Comparison of ENCODE assay signal across 9 mouse cellular contexts in genomic region chr4:134851236-134851635, GRCm38 (mm10). TPM values are rescaled to one million over a fixed set of nuclear protein-coding genes. Genes with fewer than 3 reads are reported as not detected.
DNase-seq lines count a peak whose midpoint lies in the region; ATAC-seq and TF ChIP-seq lines count a peak whose summit lies in the region.
"Had no signal": no experiment of that assay in that cellular context is flagged by ENCODE, and none has a peak within 500 bp of the region (broad histone marks: within the 10 kb centered on the region; RNA-seq: fewer than 3 reads in every experiment).

No protein-coding gene starts in this region.

- no peak for DNase-seq in heart, adult 2 months
- DNase-seq in embryonic facial prominence, embryonic 11.5 days (ENCODE audit: low spot score), result no peak
- DNase-seq in hindbrain, postnatal 0 days (ENCODE audit: low spot score), result no peak
- DNase-seq in right cerebral cortex, adult 18-20 months, result no peak
- no peak for DNase-seq in spleen, postnatal 10 days (ENCODE audit: low spot score in 2 of 2)

- TF ChIP-seq POLR2A in heart, adult 2 months (IDR thresholded peaks at IDR 0.05; ENCODE audit: insufficient read depth, low read depth, low read length), result no peak

- no peaks in the 10 kb centered on the region for H3K9me3 ChIP-seq in heart, embryonic 16.5 days (replicated peaks; ENCODE audit: control insufficient read depth, low read length)
- H3K9me3 ChIP-seq in embryonic facial prominence, embryonic 11.5 days (replicated peaks; ENCODE audit: control insufficient read depth, low read length), result no peaks in the 10 kb centered on the region
- H3K9me3 ChIP-seq in hindbrain, postnatal 0 days (ENCODE audit: low read length), result no peaks in the 10 kb centered on the region
- H3K9me3 ChIP-seq in midbrain, embryonic 16.5 days (replicated peaks; ENCODE audit: control insufficient read depth, low read length, poor library complexity, severe bottlenecking), result no peaks in the 10 kb centered on the region

- H3K4me2 ChIP-seq in heart, embryonic 16.5 days (ENCODE audit: low read depth, low read length), result peak overlapping the region; percentile 94; the same call in 1 of the 2 replicates
- peak overlapping the region; percentile 83 for H3K4me2 ChIP-seq in embryonic facial prominence, embryonic 11.5 days (ENCODE audit: low read depth, low read length)
- H3K4me2 ChIP-seq in hindbrain, postnatal 0 days (ENCODE audit: low read depth, low read length), result peak overlapping the region; percentile 74
- H3K4me2 ChIP-seq in midbrain, embryonic 16.5 days (ENCODE audit: low read length), result peak overlapping the region; percentile 97

- no peak overlapping the region for H3K4me3 ChIP-seq in heart, embryonic 16.5 days (ENCODE audit: low read length)
- no peak overlapping the region; the same call in 1 of the 2 replicates for H3K4me3 ChIP-seq in heart, adult 2 months
- peak overlapping the region; percentile 99; the same call in 1 of the 2 replicates for H3K4me3 ChIP-seq in embryonic facial prominence, embryonic 11.5 days (ENCODE audit: low read depth, low read length)
- H3K4me3 ChIP-seq in hindbrain, postnatal 0 days (ENCODE audit: low read length), result peak overlapping the region; percentile 98
- peak overlapping the region; percentile 95 for H3K4me3 ChIP-seq in midbrain, embryonic 16.5 days (ENCODE audit: low read depth, low read length)

- intact Hi-C loops in heart, adult 2 months (cut with DNase I), result no loop called here

- no peak overlapping the region for H3K9ac ChIP-seq in heart, embryonic 16.5 days (ENCODE audit: low read length)
- H3K9ac ChIP-seq in heart, adult 2 months (ENCODE audit: low read depth, low read length), result no peak overlapping the region
- no peak overlapping the region; the same call in 1 of the 2 replicates for H3K9ac ChIP-seq in embryonic facial prominence, embryonic 11.5 days (replicated peaks; ENCODE audit: low read length)
- H3K9ac ChIP-seq in hindbrain, postnatal 0 days (replicated peaks; ENCODE audit: low read length), result peak overlapping the region; percentile 94; the same call in 1 of the 2 replicates
- H3K9ac ChIP-seq in midbrain, embryonic 16.5 days (ENCODE audit: low read depth, low read length), result 0 out of 2 replicates have a peak overlapping the region, but pooled peaks have one; percentile 99

- peaks cover 3% of the 10 kb centered on the region; the same call in 1 of the 2 replicates for H3K79me2 ChIP-seq in heart, adult 2 months (replicated peaks; ENCODE audit: control insufficient read depth, insufficient read depth, low read length)

- TF ChIP-seq EP300 in heart, adult 2 months (IDR thresholded peaks at IDR 0.05; ENCODE audit: insufficient read depth, low read depth, low read length), result no peak

- TF ChIP-seq CTCF in heart, adult 2 months (IDR thresholded peaks at IDR 0.05), result no peak
- no peak for TF ChIP-seq CTCF in hindbrain, postnatal 0 days (IDR thresholded peaks at IDR 0.05; ENCODE audit: low read depth)

- peaks cover 4% of the 10 kb centered on the region; the same call in 1 of the 2 replicates for H3K27me3 ChIP-seq in heart, embryonic 16.5 days (ENCODE audit: control insufficient read depth, insufficient read depth, low read length)
- no peaks in the 10 kb centered on the region for H3K27me3 ChIP-seq in heart, adult 2 months (ENCODE audit: control insufficient read depth, insufficient read depth, low read length)
- H3K27me3 ChIP-seq in embryonic facial prominence, embryonic 11.5 days (ENCODE audit: control insufficient read depth, insufficient read depth, low read length), result no peaks in the 10 kb centered on the region
- H3K27me3 ChIP-seq in hindbrain, postnatal 0 days (ENCODE audit: insufficient read depth, low read length), result no peaks in the 10 kb centered on the region
- H3K27me3 ChIP-seq in midbrain, embryonic 16.5 days (ENCODE audit: control insufficient read depth, insufficient read depth, low read depth, low read length), result peaks cover 3% of the 10 kb centered on the region

- ATAC-seq in heart, embryonic 16.5 days (replicated peaks; ENCODE audit: extremely low read depth, insufficient read depth, low FRiP score), result no peak
- no peak for ATAC-seq in embryonic facial prominence, embryonic 11.5 days (replicated peaks; ENCODE audit: insufficient number of reproducible peaks, low FRiP score, low TSS enrichment, low read depth)
- ATAC-seq in hindbrain, postnatal 0 days, result no peak
- no peak for ATAC-seq in midbrain, embryonic 16.5 days
- no peak for ATAC-seq in megakaryocyte, adult 5-6 weeks (ENCODE audit: poor library complexity, severe bottlenecking)

- peaks cover 23% of the 10 kb centered on the region for H3K4me1 ChIP-seq in heart, embryonic 16.5 days (ENCODE audit: control insufficient read depth, insufficient read depth, low read length)
- peaks cover 8% of the 10 kb centered on the region for H3K4me1 ChIP-seq in heart, adult 2 months (ENCODE audit: control insufficient read depth, insufficient read depth, low read length)
- no peaks in the 10 kb centered on the region for H3K4me1 ChIP-seq in embryonic facial prominence, embryonic 11.5 days (ENCODE audit: control insufficient read depth, insufficient read depth, low read length)
- peaks cover 18% of the 10 kb centered on the region for H3K4me1 ChIP-seq in hindbrain, postnatal 0 days (ENCODE audit: insufficient read depth, low read length)
- H3K4me1 ChIP-seq in midbrain, embryonic 16.5 days (ENCODE audit: control insufficient read depth, insufficient read depth, low read length), result peaks cover 36% of the 10 kb centered on the region

- H3K27ac ChIP-seq in heart, embryonic 16.5 days (ENCODE audit: low read length), result no peak overlapping the region
- no peak overlapping the region for H3K27ac ChIP-seq in heart, adult 2 months
- H3K27ac ChIP-seq in embryonic facial prominence, embryonic 11.5 days (replicated peaks; ENCODE audit: low read depth, low read length), result no peak overlapping the region
- H3K27ac ChIP-seq in hindbrain, postnatal 0 days, result no peak overlapping the region
- no peak overlapping the region for H3K27ac ChIP-seq in midbrain, embryonic 16.5 days (ENCODE audit: low read length)

- 87% methylated on average over 2 of the region's 2 CpGs for WGBS in heart, embryonic 16.5 days
- 58% methylated on average over 2 of the region's 2 CpGs for WGBS in heart, adult 2 months
- 65% methylated on average over 2 of the region's 2 CpGs for WGBS in embryonic facial prominence, embryonic 11.5 days
- WGBS in hindbrain, postnatal 0 days, result 37% methylated on average over 2 of the region's 2 CpGs
- 44% methylated on average over 2 of the region's 2 CpGs for WGBS in midbrain, embryonic 16.5 days

- H3K36me3 ChIP-seq in heart, embryonic 16.5 days (ENCODE audit: control insufficient read depth, insufficient read depth), result no peaks in the 10 kb centered on the region
- H3K36me3 ChIP-seq in heart, adult 2 months (ENCODE audit: control insufficient read depth, insufficient read depth, low read length), result peaks cover 11% of the 10 kb centered on the region
- no peaks in the 10 kb centered on the region for H3K36me3 ChIP-seq in embryonic facial prominence, embryonic 11.5 days (replicated peaks; ENCODE audit: control insufficient read depth, insufficient read depth, low read depth, low read length)
- H3K36me3 ChIP-seq in hindbrain, postnatal 0 days (ENCODE audit: insufficient read depth, low read length), result no peaks in the 10 kb centered on the region
- no peaks in the 10 kb centered on the region for H3K36me3 ChIP-seq in midbrain, embryonic 16.5 days (ENCODE audit: control insufficient read depth, insufficient read depth, low read length)

RNA-seq across cellular contexts. Expression of gene Maco1, which starts 1.9 kb away (rescaled TPM):
- polyA plus RNA-seq in heart, embryonic 16.5 days (2015; fragmentation: Nextera tagmentation; extraction: Ambion mirVana), result 23.1 and 25.3 TPM in 2 replicates
- 10 to 100 TPM; 16.9 to 23.4 TPM for total RNA-seq in heart, adult 2 months (2021)
- polyA plus RNA-seq in heart, adult 2 months (2012; rRNA removed), result 5.5 and 9.2 TPM in 2 replicates
- polyA plus RNA-seq in embryonic facial prominence, embryonic 11.5 days (2014; fragmentation: Nextera tagmentation; extraction: Ambion mirVana), result 47.0 and 47.8 TPM in 2 replicates
- 43.6 and 45.5 TPM in 2 replicates for total RNA-seq in hindbrain, postnatal 0 days (2014; rRNA removed)
- 68.9 and 70.3 TPM in 2 replicates for polyA plus RNA-seq in hindbrain, postnatal 0 days (2015; fragmentation: Nextera tagmentation; extraction: Ambion mirVana)
- polyA plus RNA-seq in midbrain, embryonic 16.5 days (2015; fragmentation: Nextera tagmentation; extraction: Ambion mirVana), result 91.3 and 101 TPM in 2 replicates
- total RNA-seq in megakaryocyte, adult 5-6 weeks (2015), result 14.1 and 17.4 TPM in 2 replicates
- 20.9 and 30.4 TPM in 2 replicates for total RNA-seq in megakaryocyte, adult 5-6 weeks (2017)

RNA-seq across cellular contexts. Expression of gene Rhd, which starts 13.1 kb away (rescaled TPM):
- 4.3 and 4.5 TPM in 2 replicates for polyA plus RNA-seq in heart, embryonic 16.5 days (2015; fragmentation: Nextera tagmentation; extraction: Ambion mirVana)
- 1 to 10 TPM; 3.2 to 5.7 TPM for total RNA-seq in heart, adult 2 months (2021)
- polyA plus RNA-seq in heart, adult 2 months (2012; rRNA removed), result 5.8 and 6.0 TPM in 2 replicates
- polyA plus RNA-seq in embryonic facial prominence, embryonic 11.5 days (2014; fragmentation: Nextera tagmentation; extraction: Ambion mirVana), result 13.7 and 19.7 TPM in 2 replicates
- 0.29 and 2.1 TPM in 2 replicates for total RNA-seq in hindbrain, postnatal 0 days (2014; rRNA removed)
- polyA plus RNA-seq in hindbrain, postnatal 0 days (2015; fragmentation: Nextera tagmentation; extraction: Ambion mirVana), result 1.1 TPM in 2 replicates
- polyA plus RNA-seq in midbrain, embryonic 16.5 days (2015; fragmentation: Nextera tagmentation; extraction: Ambion mirVana), result 1.3 and 1.4 TPM in 2 replicates
- 2.9 and 6.6 TPM in 2 replicates for total RNA-seq in megakaryocyte, adult 5-6 weeks (2015)
- total RNA-seq in megakaryocyte, adult 5-6 weeks (2017), result 4.0 and 14.8 TPM in 2 replicates
- polyA plus RNA-seq: large intestine, adult 2 months had no signal

Comparison
In these comparisons a context has a peak if more than half of its experiments do, and no peak if none do; other contexts are left out.
1. H3K4me3 ChIP-seq: peak in embryonic facial prominence, embryonic 11.5 days (single experiment), hindbrain, postnatal 0 days (single experiment) and midbrain, embryonic 16.5 days (single experiment); none in heart, embryonic 16.5 days (single experiment) and heart, adult 2 months (single experiment).
2. H3K9ac ChIP-seq: peak in hindbrain, postnatal 0 days (single experiment) and midbrain, embryonic 16.5 days (single experiment); none in heart, embryonic 16.5 days (single experiment), heart, adult 2 months (single experiment) and embryonic facial prominence, embryonic 11.5 days (single experiment).
3. Peak in every context shown above with its lines, with median percentiles within 50 percentile points of each other: H3K4me2 ChIP-seq.